Mouse (Mus musculus) heart, embryonic 10.5 days (tissue): ENCODE measurements around the gene Alkbh3. TPM values are rescaled to one million over a fixed set of nuclear protein-coding genes. Genes with fewer than 3 reads are reported as not detected.
A peak's percentile ranks its signal among the peaks of the same experiment; 100 is the strongest.

Experiments used
- DNase-seq: peaks from one replicate; pipeline ENCODE4 v3.0.0-alpha.2; 2017; ENCODE audit warnings: low spot score
- H3K27ac ChIP-seq: fragments of 300-500 bp; sonication (generic); 2 replicates; pipeline ENCODE4 v1.5.1; 2016; ENCODE audit warnings: mild to moderate bottlenecking
- H3K27me3 ChIP-seq: fragments of 300-500 bp; sonication (generic); 2 replicates; pipeline ENCODE4 v1.6.1; 2016; ENCODE audit warnings: mild to moderate bottlenecking; ENCODE audit not compliant: poor library complexity, insufficient read depth, severe bottlenecking
- H3K36me3 ChIP-seq: fragments of 300-500 bp; sonication (generic); 2 replicates; pipeline ENCODE4 v1.6.1; 2016; ENCODE audit warnings: mild to moderate bottlenecking, moderate library complexity
- H3K4me1 ChIP-seq: fragments of 300-500 bp; sonication (generic); 2 replicates; pipeline ENCODE4 v1.6.1; 2016; ENCODE audit warnings: mild to moderate bottlenecking
- H3K4me3 ChIP-seq: fragments of 300-500 bp; sonication (generic); 2 replicates; pipeline ENCODE4 v1.5.1; 2016; ENCODE audit warnings: mild to moderate bottlenecking, moderate library complexity
- H3K9me3 ChIP-seq: fragments of 300-500 bp; sonication (generic); 2 replicates; pipeline ENCODE4 v1.6.1; 2016; ENCODE audit warnings: mild to moderate bottlenecking, moderate library complexity
- whole genome bisulfite sequencing: fragments of 180-500 bp; shearing (Covaris S2); methylation state at CpG from one replicate; pipeline ENCODE4 v1.1.7; 2016; 5-methylcytosine and 5-hydroxymethylcytosine counted together
- polyA plus RNA-seq: library from polyadenylated mRNA; unstranded; fragments of >200 nt; fragmentation: Nextera tagmentation; extraction: Ambion mirVana; gene quantifications from 2 replicates; pipeline ENCODE4 v1.2.1, GENCODE M21; 2016

Gene Alkbh3
- polyA plus RNA-seq, 1 experiment from 2014 or later: 66.2 TPM

GRCm38 (mm10) chr2:93982457-93983235 is 28.0 kb downstream of the Alkbh3 start:
- Histone ChIP-seq H3K4me1 (peaks cover 8% of the 10 kb centered on the region; the same call in 1 of the 2 replicates), H3K27ac (no peak overlapping the region), H3K36me3 (peaks cover 72% of the 10 kb centered on the region), H3K4me3 (no peak overlapping the region), H3K27me3 (no peaks in the 10 kb centered on the region), H3K9me3 (no peaks in the 10 kb centered on the region)
- 84% methylated on average over 4 of the region's 4 CpGs for WGBS
- DNase-seq: no peak

- Histone ChIP-seq H3K27me3 (peaks cover 7% of the 10 kb centered on the region), H3K36me3 (peaks cover 51% of the 10 kb centered on the region), H3K4me1 (peaks cover 26% of the 10 kb centered on the region), H3K4me3 (no peak overlapping the region), H3K9me3 (no peaks in the 10 kb centered on the region), H3K27ac (no peak overlapping the region)
- WGBS: 87% methylated on average over 7 of the region's 7 CpGs
- DNase-seq: no peak
Measured at GRCm38 (mm10) chr2:93979249-93980120, 31.1 kb downstream of the Alkbh3 start.

GRCm38 (mm10) chr2:93976436-93977252 is 34.0 kb downstream of the Alkbh3 start:
- peak; percentile 82 for DNase-seq
- Histone ChIP-seq H3K27ac (peak overlapping the region; percentile 85), H3K4me1 (peaks cover 26% of the 10 kb centered on the region), H3K27me3 (peaks cover 28% of the 10 kb centered on the region), H3K9me3 (no peaks in the 10 kb centered on the region), H3K36me3 (peaks cover 28% of the 10 kb centered on the region), H3K4me3 (peak overlapping the region; percentile 64)
- WGBS: 1% methylated on average over 37 of the region's 37 CpGs

- peaks cover 20% of the 10 kb centered on the region for H3K36me3 ChIP-seq
- no peak for DNase-seq
- peaks cover 26% of the 10 kb centered on the region for H3K4me1 ChIP-seq
- H3K27me3 ChIP-seq: peaks cover 35% of the 10 kb centered on the region
- no peaks in the 10 kb centered on the region for H3K9me3 ChIP-seq
- WGBS: 20% methylated on average over 21 of the region's 21 CpGs
- H3K4me3 ChIP-seq: peak overlapping the region; percentile 64
- H3K27ac ChIP-seq: peak overlapping the region; percentile 85
Measured at GRCm38 (mm10) chr2:93975526-93976435, 34.8 kb downstream of the Alkbh3 start.

- peaks cover 12% of the 10 kb centered on the region for H3K36me3 ChIP-seq
- H3K27ac ChIP-seq: no peak overlapping the region
- no peaks in the 10 kb centered on the region for H3K9me3 ChIP-seq
- 49% methylated on average over 7 of the region's 7 CpGs for WGBS
- peaks cover 35% of the 10 kb centered on the region for H3K27me3 ChIP-seq
- DNase-seq: no peak
- no peak overlapping the region for H3K4me3 ChIP-seq
- peaks cover 26% of the 10 kb centered on the region for H3K4me1 ChIP-seq
Measured at GRCm38 (mm10) chr2:93975041-93975440, 35.6 kb downstream of the Alkbh3 start.

- Histone ChIP-seq H3K27ac (no peak overlapping the region), H3K4me3 (no peak overlapping the region), H3K27me3 (peaks cover 35% of the 10 kb centered on the region), H3K36me3 (no peaks in the 10 kb centered on the region), H3K4me1 (peaks cover 17% of the 10 kb centered on the region), H3K9me3 (no peaks in the 10 kb centered on the region)
- DNase-seq: no peak
- 71% methylated on average over 3 of the region's 3 CpGs for whole genome bisulfite sequencing
Measured at GRCm38 (mm10) chr2:93971647-93972046, 39.0 kb downstream of the Alkbh3 start.

GRCm38 (mm10) chr2:93964494-93965160 is 46.0 kb downstream of the Alkbh3 start:
- WGBS: 60% methylated on average over 7 of the region's 7 CpGs
- DNase-seq: no peak
- Histone ChIP-seq H3K4me3 (no peak overlapping the region), H3K27me3 (peaks cover 32% of the 10 kb centered on the region), H3K27ac (no peak overlapping the region), H3K36me3 (no peaks in the 10 kb centered on the region), H3K9me3 (no peaks in the 10 kb centered on the region), H3K4me1 (no peaks in the 10 kb centered on the region)

GRCm38 (mm10) chr2:93963802-93964201 is 46.8 kb downstream of the Alkbh3 start:
- 71% methylated on average over 1 of the region's 1 CpGs for WGBS
- no peaks in the 10 kb centered on the region for H3K4me1 ChIP-seq
- H3K4me3 ChIP-seq: no peak overlapping the region

GRCm38 (mm10) chr2:93961716-93962115 is 48.9 kb downstream of the Alkbh3 start:
- no peak for DNase-seq
- 66% methylated on average over 8 of the region's 8 CpGs for WGBS
- Histone ChIP-seq H3K27ac (no peak overlapping the region), H3K9me3 (no peaks in the 10 kb centered on the region), H3K27me3 (peaks cover 58% of the 10 kb centered on the region), H3K4me3 (no peak overlapping the region), H3K4me1 (peaks cover 6% of the 10 kb centered on the region), H3K36me3 (no peaks in the 10 kb centered on the region)

More at GRCm38 (mm10) chr2:93963802-93964201, 46.8 kb downstream of the Alkbh3 start:
- no peak overlapping the region for H3K27ac ChIP-seq
- H3K36me3 ChIP-seq: no peaks in the 10 kb centered on the region
- no peaks in the 10 kb centered on the region for H3K9me3 ChIP-seq
- peaks cover 37% of the 10 kb centered on the region for H3K27me3 ChIP-seq
- no peak for DNase-seq

- WGBS: 70% methylated on average over 8 of the region's 8 CpGs
- Histone ChIP-seq H3K4me3 (no peak overlapping the region), H3K27me3 (peaks cover 68% of the 10 kb centered on the region), H3K9me3 (no peaks in the 10 kb centered on the region), H3K27ac (no peak overlapping the region), H3K36me3 (no peaks in the 10 kb centered on the region), H3K4me1 (peaks cover 29% of the 10 kb centered on the region)
- DNase-seq: no peak
Measured at GRCm38 (mm10) chr2:93959346-93959745, 51.3 kb downstream of the Alkbh3 start.

GRCm38 (mm10) chr2:93958216-93958615 is 52.4 kb downstream of the Alkbh3 start:
- Histone ChIP-seq H3K27me3 (peaks cover 69% of the 10 kb centered on the region), H3K27ac (no peak overlapping the region)

More at GRCm38 (mm10) chr2:93958216-93958615, 52.4 kb downstream of the Alkbh3 start:
- no peak for DNase-seq
- WGBS: 64% methylated on average over 3 of the region's 3 CpGs
- H3K9me3 ChIP-seq: no peaks in the 10 kb centered on the region
- peaks cover 31% of the 10 kb centered on the region for H3K4me1 ChIP-seq
- H3K4me3 ChIP-seq: no peak overlapping the region
- H3K36me3 ChIP-seq: no peaks in the 10 kb centered on the region
